Mouse (Mus musculus) hindbrain, embryonic 12.5 days (tissue): Measurements from ENCODE around the gene Yy1. TPM values are rescaled to one million over a fixed set of nuclear protein-coding genes. Genes with fewer than 3 reads are reported as not detected.
A peak's percentile ranks its signal among the peaks of the same experiment; 100 is the strongest.

Experiments used
- ATAC-seq: fragments of 200-750 bp; cut with Nextera tagmentation; 2 replicates; pipeline ENCODE4 v1.8.0; 2017; ENCODE audit warnings: moderate TSS enrichment; ENCODE audit not compliant: low FRiP score
- H3K27ac ChIP-seq: fragments of 300-500 bp; sonication (generic); 2 replicates; pipeline ENCODE4 v1.5.1; 2016; ENCODE audit warnings: mild to moderate bottlenecking
- H3K27me3 ChIP-seq: fragments of 300-500 bp; sonication (generic); 2 replicates; pipeline ENCODE4 v1.6.1; 2016; ENCODE audit warnings: mild to moderate bottlenecking
- H3K36me3 ChIP-seq: fragments of 300-500 bp; sonication (generic); 2 replicates; pipeline ENCODE4 v1.6.1; 2016; ENCODE audit warnings: mild to moderate bottlenecking
- H3K4me1 ChIP-seq: fragments of 300-500 bp; sonication (generic); 2 replicates; pipeline ENCODE4 v1.6.1; 2016
- H3K4me2 ChIP-seq: fragments of 300-500 bp; sonication (generic); replicated peaks from 2 replicates; pipeline ENCODE4 v1.6.1; 2016; ENCODE audit warnings: mild to moderate bottlenecking
- H3K4me3 ChIP-seq: fragments of 300-500 bp; sonication (generic); 2 replicates; pipeline ENCODE4 v1.5.1; 2016; ENCODE audit warnings: mild to moderate bottlenecking
- H3K9ac ChIP-seq: fragments of 300-500 bp; sonication (generic); 2 replicates; pipeline ENCODE4 v1.6.1; 2016; ENCODE audit warnings: mild to moderate bottlenecking, moderate library complexity
- H3K9me3 ChIP-seq: fragments of 300-500 bp; sonication (generic); replicated peaks from 2 replicates; pipeline ENCODE4 v1.6.1; 2016; ENCODE audit warnings: mild to moderate bottlenecking
- WGBS: fragments of 180-500 bp; shearing (Covaris S2); methylation state at CpG from one replicate; pipeline ENCODE4 v1.1.7; 2016; 5-methylcytosine and 5-hydroxymethylcytosine counted together
- microRNA counts: library from miRNA; unstranded; fragments of <30 nt; microRNA quantifications from one replicate; lab custom pipeline; 2017
- microRNA-seq: library from miRNA; unstranded; fragments of <30 nt; microRNA quantifications from one replicate; pipeline ENCODE4, GENCODE M21; 2017
- polyA plus RNA-seq: library from polyadenylated mRNA; unstranded; fragments of >200 nt; fragmentation: Nextera tagmentation; extraction: Ambion mirVana; gene quantifications from 2 replicates; pipeline ENCODE4 v1.2.1, GENCODE M21; 2016

The Yy1 gene
- polyA plus RNA-seq, 1 experiment from 2014 or later: 18.3 TPM

DNA sequence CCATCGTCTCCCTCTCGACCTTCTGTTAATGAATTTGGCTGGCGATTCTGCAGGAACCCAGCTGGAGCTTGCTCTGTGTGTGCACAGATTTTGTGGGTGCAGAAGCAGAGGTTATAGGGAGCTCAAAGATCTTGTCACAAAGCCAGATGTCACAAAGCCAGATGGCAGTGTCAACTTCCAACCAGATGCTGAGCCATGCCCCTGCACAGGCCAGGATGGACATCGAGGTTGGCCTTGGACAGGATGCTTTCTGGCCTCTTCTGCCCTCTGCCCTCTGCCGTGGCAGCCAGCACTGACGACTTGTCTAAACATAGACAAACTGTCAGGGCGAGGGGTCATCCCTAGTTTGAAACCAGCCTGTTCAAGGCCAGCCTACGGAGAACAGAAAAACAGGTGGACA lies 57.4 kb downstream of the Yy1 start:
- H3K9ac ChIP-seq: no peak overlapping the region
- no peak overlapping the region for H3K4me3 ChIP-seq
- H3K4me2 ChIP-seq: no peak overlapping the region
- H3K36me3 ChIP-seq: peaks cover 11% of the 10 kb centered on the region; the same call in 1 of the 2 replicates
- no peaks in the 10 kb centered on the region for H3K27me3 ChIP-seq
- H3K27ac ChIP-seq: no peak overlapping the region
- ATAC-seq: no peak
- H3K9me3 ChIP-seq: no peaks in the 10 kb centered on the region
- peaks cover 7% of the 10 kb centered on the region for H3K4me1 ChIP-seq
- 52% methylated on average over 8 of the region's 8 CpGs for WGBS

GRCm38 (mm10) chr12:108850886-108851285 lies 58.1 kb downstream of the Yy1 start:
- Histone ChIP-seq H3K4me2 (no peak overlapping the region), H3K4me1 (peaks cover 7% of the 10 kb centered on the region), H3K27me3 (no peaks in the 10 kb centered on the region), H3K27ac (no peak overlapping the region), H3K9me3 (no peaks in the 10 kb centered on the region), H3K9ac (no peak overlapping the region), H3K4me3 (no peak overlapping the region), H3K36me3 (peaks cover 9% of the 10 kb centered on the region)
- ATAC-seq: no peak
- WGBS: 89% methylated on average over 8 of the region's 8 CpGs

DNA sequence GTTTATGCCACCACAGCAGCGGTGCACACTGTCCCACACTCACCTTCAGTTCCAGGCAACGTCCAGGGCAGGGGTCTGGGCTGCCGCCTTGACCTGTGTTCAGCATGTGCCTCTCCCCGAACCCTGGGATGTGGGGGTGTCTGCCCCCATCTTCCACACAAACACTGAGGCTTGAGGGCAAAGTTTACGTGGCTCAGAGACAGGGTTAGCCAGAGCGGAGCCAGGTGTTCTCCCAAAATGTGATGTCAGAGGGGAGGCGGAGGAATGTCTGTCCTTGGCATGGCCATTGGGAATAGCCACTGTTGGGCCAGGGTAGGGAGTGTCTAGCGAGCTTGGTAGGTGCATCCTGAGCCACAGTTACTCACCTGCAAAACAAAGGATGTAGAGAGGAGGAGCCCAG lies 60.0 kb downstream of the Yy1 start:
- H3K4me2 ChIP-seq: no peak overlapping the region
- peaks cover 12% of the 10 kb centered on the region; the same call in 1 of the 2 replicates for H3K36me3 ChIP-seq
- H3K4me1 ChIP-seq: peaks cover 7% of the 10 kb centered on the region
- no peaks in the 10 kb centered on the region for H3K9me3 ChIP-seq
- no peak for ATAC-seq
- no peak overlapping the region for H3K4me3 ChIP-seq
- 94% methylated on average over 8 of the region's 8 CpGs for WGBS
- no peaks in the 10 kb centered on the region for H3K27me3 ChIP-seq
- H3K27ac ChIP-seq: no peak overlapping the region
- H3K9ac ChIP-seq: no peak overlapping the region

DNA sequence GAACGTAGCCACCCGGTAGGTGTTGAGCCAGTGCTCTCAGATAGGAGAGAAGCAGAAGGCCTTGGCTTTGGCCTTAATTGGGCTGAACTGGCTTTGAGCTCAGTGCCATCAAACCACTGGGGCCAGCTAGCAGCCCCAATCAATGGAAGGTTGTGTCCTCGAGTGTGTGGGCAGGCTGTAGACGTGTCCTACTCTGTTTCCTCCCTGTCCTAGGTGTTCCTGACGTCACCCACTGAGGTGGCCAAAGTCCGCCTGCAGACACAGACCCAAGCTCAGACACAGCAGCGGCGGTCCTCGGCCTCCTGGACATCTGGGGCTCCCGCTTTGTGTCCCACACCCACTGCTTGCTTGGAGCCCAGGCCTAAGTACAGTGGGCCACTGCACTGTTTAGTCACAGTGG lies 62.3 kb downstream of the Yy1 start:
- 88% methylated on average over 10 of the region's 10 CpGs for WGBS
- H3K27ac ChIP-seq: no peak overlapping the region

GRCm38 (mm10) chr12:108856186-108856585 lies 63.4 kb downstream of the Yy1 start:
- no peak for ATAC-seq
- H3K27ac ChIP-seq: no peak overlapping the region

More for the DNA sequence above, 62.3 kb downstream of the Yy1 start:
- Histone ChIP-seq H3K9ac (no peak overlapping the region), H3K4me3 (no peak overlapping the region), H3K4me1 (peaks cover 6% of the 10 kb centered on the region), H3K27me3 (no peaks in the 10 kb centered on the region), H3K9me3 (no peaks in the 10 kb centered on the region), H3K36me3 (peaks cover 14% of the 10 kb centered on the region), H3K4me2 (no peak overlapping the region)
- no peak for ATAC-seq

DNA sequence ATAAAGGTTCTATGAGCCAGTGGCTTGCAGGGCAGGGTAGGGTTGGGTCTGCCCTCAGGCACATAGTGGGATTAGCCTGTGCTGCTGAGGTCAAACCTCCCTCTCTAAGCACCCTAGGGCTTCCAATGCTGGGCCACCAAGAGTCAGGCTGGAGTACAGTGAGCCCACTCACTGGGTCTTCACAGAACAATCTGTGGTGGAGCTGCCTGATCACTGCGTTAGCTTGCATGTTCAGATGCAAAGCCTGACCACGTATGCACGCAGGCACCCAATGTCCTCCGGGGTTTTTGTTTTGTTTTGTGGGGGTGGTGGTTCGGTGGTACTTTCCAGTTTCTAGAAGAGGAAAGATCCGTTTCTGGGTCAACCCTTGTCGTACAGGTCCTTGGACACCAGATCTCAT lies 64.3 kb downstream of the Yy1 start:
- Histone ChIP-seq H3K4me1 (no peaks in the 10 kb centered on the region), H3K4me3 (no peak overlapping the region), H3K4me2 (no peak overlapping the region), H3K9me3 (no peaks in the 10 kb centered on the region), H3K9ac (no peak overlapping the region), H3K27ac (no peak overlapping the region), H3K36me3 (peaks cover 34% of the 10 kb centered on the region), H3K27me3 (no peaks in the 10 kb centered on the region)
- ATAC-seq: no peak
- 91% methylated on average over 7 of the region's 7 CpGs for WGBS

More at GRCm38 (mm10) chr12:108856186-108856585, 63.4 kb downstream of the Yy1 start:
- H3K36me3 ChIP-seq: peaks cover 25% of the 10 kb centered on the region
- no peak overlapping the region for H3K4me3 ChIP-seq
- H3K9ac ChIP-seq: no peak overlapping the region
- no peak overlapping the region for H3K4me2 ChIP-seq
- no peaks in the 10 kb centered on the region for H3K4me1 ChIP-seq
- 86% methylated on average over 8 of the region's 8 CpGs for WGBS
- H3K9me3 ChIP-seq: no peaks in the 10 kb centered on the region
- no peaks in the 10 kb centered on the region for H3K27me3 ChIP-seq

GRCm38 (mm10) chr12:108857589-108858184 lies 64.9 kb downstream of the Yy1 start:
- H3K9ac ChIP-seq: no peak overlapping the region
- H3K4me3 ChIP-seq: no peak overlapping the region
- no peaks in the 10 kb centered on the region for H3K4me1 ChIP-seq
- WGBS: 81% methylated on average over 7 of the region's 7 CpGs
- no peak for ATAC-seq
- H3K4me2 ChIP-seq: no peak overlapping the region
- no peaks in the 10 kb centered on the region for H3K9me3 ChIP-seq
- H3K36me3 ChIP-seq: peaks cover 40% of the 10 kb centered on the region
- no peaks in the 10 kb centered on the region for H3K27me3 ChIP-seq
- H3K27ac ChIP-seq: 0 out of 2 replicates have a peak overlapping the region, but pooled peaks have one; percentile 5

GRCm38 (mm10) chr12:108858486-108858885 lies 65.7 kb downstream of the Yy1 start:
- Histone ChIP-seq H3K4me3 (no peak overlapping the region), H3K4me1 (no peaks in the 10 kb centered on the region), H3K36me3 (peaks cover 48% of the 10 kb centered on the region), H3K9me3 (no peaks in the 10 kb centered on the region), H3K9ac (no peak overlapping the region), H3K27me3 (no peaks in the 10 kb centered on the region), H3K4me2 (no peak overlapping the region), H3K27ac (no peak overlapping the region)
- 91% methylated on average over 5 of the region's 5 CpGs for WGBS
- ATAC-seq: no peak

DNA sequence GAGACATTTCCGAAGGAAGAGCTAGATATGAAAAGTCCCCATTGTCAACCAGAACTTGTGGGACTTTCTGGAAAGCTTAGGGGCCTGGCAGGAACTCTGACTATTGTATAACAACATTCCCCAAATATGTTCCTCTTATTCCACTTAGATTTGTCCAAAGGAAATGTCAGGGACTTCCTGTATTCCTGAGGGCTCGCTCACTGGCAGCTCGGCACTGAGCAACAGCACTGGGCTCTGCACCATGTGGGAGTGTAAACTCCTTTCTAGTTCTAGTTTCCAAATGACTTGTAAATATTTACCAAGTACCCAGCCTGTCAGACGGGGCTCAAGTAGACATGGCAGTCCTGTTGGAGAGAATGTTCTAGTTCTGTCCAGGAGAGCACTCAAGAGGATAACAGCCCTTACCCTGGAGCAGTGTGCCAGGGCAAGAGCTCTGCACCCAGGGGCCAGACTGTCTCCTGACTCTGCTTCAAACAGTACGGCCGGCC lies 72.3 kb downstream of the Yy1 start:
- no peaks in the 10 kb centered on the region for H3K9me3 ChIP-seq
- peaks cover 99% of the 10 kb centered on the region for H3K36me3 ChIP-seq
- no peak overlapping the region for H3K4me2 ChIP-seq
- no peak overlapping the region for H3K4me3 ChIP-seq
- no peak overlapping the region for H3K27ac ChIP-seq
- H3K4me1 ChIP-seq: no peaks in the 10 kb centered on the region
- ATAC-seq: no peak
- 92% methylated on average over 6 of the region's 6 CpGs for WGBS
- no peak overlapping the region for H3K9ac ChIP-seq
- no peaks in the 10 kb centered on the region for H3K27me3 ChIP-seq

- 83% methylated on average over 2 of the region's 2 CpGs for WGBS
Measured at GRCm38 (mm10) chr12:108869575-108869974, 76.8 kb downstream of the Yy1 start.

More at GRCm38 (mm10) chr12:108869575-108869974, 76.8 kb downstream of the Yy1 start:
- Histone ChIP-seq H3K4me3 (no peak overlapping the region), H3K27me3 (no peaks in the 10 kb centered on the region), H3K9me3 (no peaks in the 10 kb centered on the region), H3K4me2 (no peak overlapping the region), H3K4me1 (no peaks in the 10 kb centered on the region), H3K36me3 (peaks cover 94% of the 10 kb centered on the region), H3K9ac (no peak overlapping the region), H3K27ac (no peak overlapping the region)
- no peak for ATAC-seq

MicroRNAs within 50 kb of the gene (microRNA counts, 519-probe panel; counts per million panel counts)
- microRNA mmu-miR-345-3p (lab: Ali Mortazavi, UCI): 470 counts per million, percentile 58 among the panel's probes with 10 or more counts
- microRNA mmu-miR-345-5p (lab: Ali Mortazavi, UCI): 3,114 counts per million, percentile 70 among the panel's probes with 10 or more counts

Small RNA genes lying within 50 kb of the gene (microRNA-seq; reads per million reads assigned to microRNA genes)
- gene Mir345: 154 reads per million, percentile 54 among the genes with 10 or more reads in this experiment

Other genes with a start within 250 kb of the Yy1 start
- 134 and 147 TPM in 2 replicates for gene Evl, start 238.3 kb upstream of the Yy1 start, polyA plus RNA-seq
- gene Degs2, start 90.7 kb upstream of the Yy1 start, polyA plus RNA-seq: 1.7 and 2.2 TPM in 2 replicates
- gene Slc25a29, start 42.9 kb downstream of the Yy1 start, polyA plus RNA-seq: 13.7 and 15.1 TPM in 2 replicates
- gene Slc25a47, start 43.1 kb downstream of the Yy1 start, polyA plus RNA-seq: 10.3 and 11.1 TPM in 2 replicates
- gene Wdr25, start 100.7 kb downstream of the Yy1 start, polyA plus RNA-seq: 8.1 and 9.7 TPM in 2 replicates
- gene Wars, start 101.2 kb downstream of the Yy1 start, polyA plus RNA-seq: 111 and 113 TPM in 2 replicates